Mouse (Mus musculus) kidney, adult 18-20 months (tissue): ENCODE data around the gene Hddc3.
A peak's percentile ranks its signal among the peaks of the same experiment; 100 is the strongest.

ENCODE experiments used
- DNase-seq: peaks from one replicate; pipeline ENCODE4 v3.0.0; 2021

Hddc3 gene

GRCm38 (mm10) chr7:80336932-80337331, 6.0 kb upstream of the Hddc3 start:
- no peak for DNase-seq

- DNase-seq = peak; percentile 32
These were observed 3.5 kb upstream of the Hddc3 start for GRCm38 (mm10) chr7:80339371-80339770.

GRCm38 (mm10) chr7:80339793-80340628, 2.9 kb upstream of the Hddc3 start:
- peak; percentile 98 for DNase-seq

GRCm38 (mm10) chr7:80340793-80341192, 2.1 kb upstream of the Hddc3 start, which contains the start of gene Unc45a:
TSS of gene Unc45a (minus strand) at chr7:80341005.
- DNase-seq = peak; percentile 76

- DNase-seq = no peak
These were observed 1.1 kb upstream of the Hddc3 start for GRCm38 (mm10) chr7:80341793-80342192.

GRCm38 (mm10) chr7:80343270-80344018, 540 bp downstream of the Hddc3 start:
- no peak for DNase-seq

- DNase-seq = no peak
These were observed 3.3 kb downstream of the Hddc3 start for GRCm38 (mm10) chr7:80346173-80346572.

- DNase-seq = no peak
These were observed 3.9 kb downstream of the Hddc3 start for GRCm38 (mm10) chr7:80346830-80347229.

- DNase-seq = no peak
These were observed 5.0 kb downstream of the Hddc3 start for GRCm38 (mm10) chr7:80347670-80348586.

- no peak for DNase-seq
These were observed 7.9 kb downstream of the Hddc3 start for GRCm38 (mm10) chr7:80350808-80351207.

- DNase-seq = no peak
These were observed 10.0 kb downstream of the Hddc3 start for GRCm38 (mm10) chr7:80352920-80353319.

- no peak for DNase-seq
These were observed 13.4 kb downstream of the Hddc3 start for GRCm38 (mm10) chr7:80356351-80356750.

GRCm38 (mm10) chr7:80357156-80357555, 14.3 kb downstream of the Hddc3 start:
- DNase-seq = no peak

GRCm38 (mm10) chr7:80358039-80358438, 15.1 kb downstream of the Hddc3 start:
- DNase-seq = no peak

GRCm38 (mm10) chr7:80360435-80360834, 17.5 kb downstream of the Hddc3 start:
- no peak for DNase-seq

- DNase-seq = peak; percentile 32
These were observed 22.9 kb downstream of the Hddc3 start for GRCm38 (mm10) chr7:80365759-80366158.

GRCm38 (mm10) chr7:80367232-80367631, 24.3 kb downstream of the Hddc3 start:
- DNase-seq = no peak

GRCm38 (mm10) chr7:80368009-80368408, 25.1 kb downstream of the Hddc3 start:
- DNase-seq = no peak

GRCm38 (mm10) chr7:80368635-80369421, 25.9 kb downstream of the Hddc3 start:
- DNase-seq = no peak

GRCm38 (mm10) chr7:80369461-80369860, 26.6 kb downstream of the Hddc3 start:
- DNase-seq = no peak

- DNase-seq = no peak
These were observed 27.1 kb downstream of the Hddc3 start for GRCm38 (mm10) chr7:80369967-80370431.

GRCm38 (mm10) chr7:80370649-80371040, 27.7 kb downstream of the Hddc3 start:
- DNase-seq = peak; percentile 88
